Mouse (Mus musculus): Measurements from ENCODE around the gene Pdzd2. TPM values are rescaled to one million over a fixed set of nuclear protein-coding genes. Genes with fewer than 3 reads are reported as not detected.

Gene Pdzd2
- 17.1 and 19.1 TPM in 2 replicates for polyA plus RNA-seq (2015; fragmentation: Nextera tagmentation; extraction: Ambion mirVana)

DNA sequence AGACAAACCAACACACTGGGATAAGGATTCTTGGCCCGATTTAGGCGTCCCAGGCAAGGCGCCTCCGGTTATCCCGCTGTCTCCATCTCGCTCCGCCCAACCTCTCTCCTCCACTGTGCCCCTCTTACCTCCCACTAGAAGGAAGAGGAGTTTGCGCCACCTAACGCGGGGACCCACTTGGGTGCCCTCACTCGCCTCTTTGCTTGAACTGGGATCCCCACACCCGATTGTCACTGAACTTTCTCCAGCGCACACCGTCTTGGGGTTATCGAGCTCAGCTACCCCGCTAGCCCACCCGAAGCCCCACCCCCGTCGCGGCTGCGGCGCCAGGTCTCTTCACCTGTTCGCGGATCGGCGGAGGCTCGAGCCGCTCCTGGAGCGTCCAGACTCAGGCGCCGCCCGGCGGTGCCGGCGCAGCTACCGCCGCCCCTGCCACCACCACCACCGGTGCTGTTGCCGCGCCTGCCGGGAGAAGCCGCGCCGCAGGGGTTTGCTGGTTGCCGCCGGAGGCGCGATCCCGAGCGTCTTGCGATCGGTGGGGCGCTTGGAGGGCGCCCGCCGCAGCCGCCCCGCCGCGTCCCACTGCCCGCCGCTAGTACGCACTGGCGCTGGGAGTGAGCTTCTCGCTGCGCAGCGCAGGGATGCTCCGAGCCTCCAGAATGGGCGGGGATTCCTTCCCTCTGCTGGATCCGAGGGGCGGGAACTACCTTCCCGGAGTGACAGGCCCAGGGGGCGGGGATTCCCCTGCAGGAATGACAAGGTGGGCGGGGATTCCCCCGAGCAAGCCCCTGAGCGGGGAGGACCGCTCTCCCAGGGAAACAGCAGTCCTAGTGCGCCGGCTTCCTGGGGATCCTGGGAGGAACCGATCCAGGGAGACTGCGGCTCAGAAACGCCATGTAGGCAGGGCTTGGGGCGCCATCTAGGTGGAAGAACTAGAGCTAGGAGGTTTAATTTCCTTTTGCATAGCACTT is at the start of gene Pdzd2:
Gene Pdzd2, minus strand, starts transcription at position 648 of the 971 bp plus-strand sequence.
- ATAC-seq (replicated peaks; ENCODE audit: low FRiP score, low read depth) = peak; percentile 96

GRCm38 (mm10) chr15:12789406-12789867 is 49.7 kb upstream of the Pdzd2 start:
- TF ChIP-seq CTCF (IDR thresholded peaks at IDR 0.05; ENCODE audit: low read depth) = no peak
- Histone ChIP-seq H3K27me3 (ENCODE audit: insufficient read depth, low read length) (no peaks in the 10 kb centered on the region), H3K9ac (ENCODE audit: low read depth, low read length) (no peak overlapping the region), H3K4me1 (replicated peaks; ENCODE audit: insufficient read depth, low read length) (no peaks in the 10 kb centered on the region; the same call in 1 of the 2 replicates), H3K4me3 (replicated peaks; ENCODE audit: low read depth, low read length) (no peak overlapping the region), H3K36me3 (ENCODE audit: insufficient read depth, low read length) (no peaks in the 10 kb centered on the region), H3K27ac (no peak overlapping the region), H3K4me2 (ENCODE audit: low read length) (peak overlapping the region; percentile 37; the same call in 1 of the 2 replicates), H3K9me3 (replicated peaks; ENCODE audit: low read length) (no peaks in the 10 kb centered on the region)
- no peak for ATAC-seq (replicated peaks; ENCODE audit: low FRiP score, low read depth)
- DNase-seq (ENCODE audit: low spot score) = peak; percentile 40
- WGBS = 15% methylated on average over 10 of the region's 10 CpGs

More for the DNA sequence above, at the start of gene Pdzd2:
- peak; percentile 64 for TF ChIP-seq CTCF (IDR thresholded peaks at IDR 0.05; ENCODE audit: low read depth)
- peak; percentile 98 for DNase-seq (ENCODE audit: low spot score)
- Histone ChIP-seq H3K4me2 (ENCODE audit: low read length) (peak within 1 kb of the TSS; percentile 79), H3K36me3 (ENCODE audit: insufficient read depth, low read length) (no peaks in the 10 kb centered on the region), H3K4me3 (replicated peaks; ENCODE audit: low read depth, low read length) (peak within 1 kb of the TSS; percentile 59), H3K27me3 (ENCODE audit: insufficient read depth, low read length) (no peaks in the 10 kb centered on the region), H3K4me1 (replicated peaks; ENCODE audit: insufficient read depth, low read length) (0 out of 2 replicates have a peak, but pooled peaks cover 4% of the 10 kb centered on the region), H3K27ac (no peak within 1 kb of the TSS; the same call in 1 of the 2 replicates), H3K9me3 (replicated peaks; ENCODE audit: low read length) (no peaks in the 10 kb centered on the region), H3K9ac (ENCODE audit: low read depth, low read length) (peak within 1 kb of the TSS; percentile 55)
- under 1% methylated on average over 82 of the region's 83 CpGs for WGBS

DNA sequence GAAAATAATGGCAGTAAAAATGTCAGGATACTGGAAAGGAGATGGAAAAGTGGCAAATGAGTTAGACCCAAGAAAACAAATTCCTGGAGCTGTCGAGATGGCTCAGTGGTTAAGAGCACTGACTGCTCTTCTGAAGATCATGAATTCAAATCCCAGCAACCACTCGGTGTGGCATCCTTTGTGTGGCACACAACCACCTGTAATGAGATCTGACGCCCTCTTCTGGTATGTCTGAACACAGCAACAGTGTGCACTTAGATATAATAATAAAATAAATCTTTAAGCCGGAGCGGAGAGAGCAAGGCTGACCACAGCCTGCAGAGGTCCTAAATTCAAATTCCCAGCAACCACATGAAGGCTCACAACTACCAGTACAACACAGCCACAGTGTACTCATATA is 48.8 kb upstream of the Pdzd2 start:
- H3K36me3 ChIP-seq (ENCODE audit: insufficient read depth, low read length) = no peaks in the 10 kb centered on the region
- H3K4me1 ChIP-seq (replicated peaks; ENCODE audit: insufficient read depth, low read length) = no peaks in the 10 kb centered on the region; the same call in 1 of the 2 replicates
- H3K27ac ChIP-seq = no peak overlapping the region
- no peak for DNase-seq (ENCODE audit: low spot score)
- H3K27me3 ChIP-seq (ENCODE audit: insufficient read depth, low read length) = no peaks in the 10 kb centered on the region
- TF ChIP-seq CTCF (IDR thresholded peaks at IDR 0.05; ENCODE audit: low read depth) = peak; percentile 32; the same call in 1 of the 2 replicates
- no peak overlapping the region for H3K9ac ChIP-seq (ENCODE audit: low read depth, low read length)
- ATAC-seq (replicated peaks; ENCODE audit: low FRiP score, low read depth) = no peak
- H3K4me2 ChIP-seq (ENCODE audit: low read length) = no peak overlapping the region
- WGBS = 75% methylated on average over 5 of the region's 5 CpGs
- no peaks in the 10 kb centered on the region for H3K9me3 ChIP-seq (replicated peaks; ENCODE audit: low read length)
- H3K4me3 ChIP-seq (replicated peaks; ENCODE audit: low read depth, low read length) = no peak overlapping the region

DNA sequence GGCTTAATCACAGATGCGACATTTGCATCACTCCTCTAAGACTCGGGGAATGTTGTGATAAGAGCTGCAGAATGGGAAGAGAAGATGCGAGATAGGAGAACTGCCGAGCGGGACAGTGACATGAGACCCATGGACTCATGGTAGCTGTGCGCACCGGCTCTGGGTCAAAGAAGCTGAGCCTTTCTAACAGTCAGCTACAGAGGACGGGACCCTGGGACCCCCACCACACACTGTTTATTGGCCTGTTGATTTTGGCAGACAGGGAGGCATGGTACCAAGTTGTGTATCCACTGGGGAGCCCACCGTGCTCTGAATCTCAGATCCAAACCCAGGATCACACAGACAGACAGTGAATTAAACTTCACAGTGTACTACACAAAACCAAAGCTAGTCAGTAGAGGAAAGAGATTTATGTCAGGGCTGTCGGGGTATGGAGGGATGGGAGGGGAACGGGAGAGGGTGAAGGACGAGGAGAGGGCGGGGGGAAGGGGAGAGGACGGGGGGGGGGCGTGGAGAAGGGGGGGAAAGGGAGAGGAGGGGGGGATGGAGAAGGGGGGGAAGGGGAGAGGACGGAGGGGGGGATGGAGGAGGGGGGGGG is 42.1 kb upstream of the Pdzd2 start:
- no peak overlapping the region for H3K4me2 ChIP-seq (ENCODE audit: low read length)
- ATAC-seq (replicated peaks; ENCODE audit: low FRiP score, low read depth) (no peak), DNase-seq (ENCODE audit: low spot score) (no peak)
- H3K36me3 ChIP-seq (ENCODE audit: insufficient read depth, low read length) = no peaks in the 10 kb centered on the region
- no peak overlapping the region for H3K9ac ChIP-seq (ENCODE audit: low read depth, low read length)
- H3K4me1 ChIP-seq (replicated peaks; ENCODE audit: insufficient read depth, low read length) = no peaks in the 10 kb centered on the region
- no peaks in the 10 kb centered on the region for H3K27me3 ChIP-seq (ENCODE audit: insufficient read depth, low read length)
- no peak overlapping the region for H3K27ac ChIP-seq
- WGBS = 45% methylated on average over 12 of the region's 16 CpGs
- no peak overlapping the region for H3K4me3 ChIP-seq (replicated peaks; ENCODE audit: low read depth, low read length)
- TF ChIP-seq CTCF (IDR thresholded peaks at IDR 0.05; ENCODE audit: low read depth) = no peak
- H3K9me3 ChIP-seq (replicated peaks; ENCODE audit: low read length) = no peaks in the 10 kb centered on the region

- H3K9ac ChIP-seq (ENCODE audit: low read depth, low read length) = no peak overlapping the region
- no peak for DNase-seq (ENCODE audit: low spot score)
- no peak overlapping the region for H3K4me3 ChIP-seq (replicated peaks; ENCODE audit: low read depth, low read length)
- H3K36me3 ChIP-seq (ENCODE audit: insufficient read depth, low read length) = no peaks in the 10 kb centered on the region
- no peak for ATAC-seq (replicated peaks; ENCODE audit: low FRiP score, low read depth)
- no peak overlapping the region for H3K4me2 ChIP-seq (ENCODE audit: low read length)
- no peak for TF ChIP-seq CTCF (IDR thresholded peaks at IDR 0.05; ENCODE audit: low read depth)
- H3K27ac ChIP-seq = no peak overlapping the region
- H3K4me1 ChIP-seq (replicated peaks; ENCODE audit: insufficient read depth, low read length) = no peaks in the 10 kb centered on the region
- no peaks in the 10 kb centered on the region for H3K9me3 ChIP-seq (replicated peaks; ENCODE audit: low read length)
- no peaks in the 10 kb centered on the region for H3K27me3 ChIP-seq (ENCODE audit: insufficient read depth, low read length)
- 64% methylated on average over 6 of the region's 6 CpGs for WGBS
Measured at GRCm38 (mm10) chr15:12781296-12781695, 41.6 kb upstream of the Pdzd2 start.

DNA sequence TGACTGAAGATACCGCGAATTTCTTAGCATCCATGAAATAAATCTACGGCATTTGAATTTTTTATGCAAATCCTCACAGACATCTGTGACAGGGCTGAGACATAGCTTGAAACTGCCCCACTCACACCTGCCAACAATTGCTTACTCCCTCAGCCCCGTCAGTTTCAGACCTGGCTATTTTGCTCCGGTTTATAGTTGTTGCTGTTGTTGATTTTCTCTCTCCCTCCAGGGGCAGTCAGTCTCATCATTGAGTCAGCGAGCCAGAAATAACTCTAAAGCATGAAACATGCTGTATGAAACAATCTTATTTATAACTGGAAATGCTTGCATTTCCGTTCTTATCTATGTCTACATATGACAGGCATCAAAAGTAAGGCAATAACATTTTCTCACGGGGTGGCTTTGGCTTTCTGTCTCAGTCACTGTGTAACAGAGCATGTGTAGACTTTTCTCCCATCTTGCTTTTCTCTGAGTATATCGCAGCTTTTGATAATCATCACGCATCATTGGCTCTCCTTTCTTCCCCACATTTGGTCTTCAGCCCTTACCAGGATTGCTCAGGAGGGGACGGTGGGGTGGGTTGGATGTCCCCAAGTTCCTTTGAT is 34.5 kb upstream of the Pdzd2 start:
- Histone ChIP-seq H3K9ac (ENCODE audit: low read depth, low read length) (no peak overlapping the region), H3K27me3 (ENCODE audit: insufficient read depth, low read length) (no peaks in the 10 kb centered on the region), H3K27ac (no peak overlapping the region), H3K9me3 (replicated peaks; ENCODE audit: low read length) (no peaks in the 10 kb centered on the region), H3K4me2 (ENCODE audit: low read length) (no peak overlapping the region), H3K36me3 (ENCODE audit: insufficient read depth, low read length) (no peaks in the 10 kb centered on the region), H3K4me3 (replicated peaks; ENCODE audit: low read depth, low read length) (no peak overlapping the region), H3K4me1 (replicated peaks; ENCODE audit: insufficient read depth, low read length) (no peaks in the 10 kb centered on the region)
- no peak for TF ChIP-seq CTCF (IDR thresholded peaks at IDR 0.05; ENCODE audit: low read depth)
- 64% methylated on average over 11 of the region's 11 CpGs for WGBS
- no peak for DNase-seq (ENCODE audit: low spot score)
- ATAC-seq (replicated peaks; ENCODE audit: low FRiP score, low read depth) = no peak
